Mouse (Mus musculus) forebrain, embryonic 11.5 days (tissue): ENCODE results near the gene Cd63. TPM values are rescaled to one million over a fixed set of nuclear protein-coding genes. Genes with fewer than 3 reads are reported as not detected.

Experiments used
- ATAC-seq: fragments of 200-750 bp; cut with Nextera tagmentation; replicated peaks from 2 replicates; pipeline ENCODE4 v1.8.0; 2017; ENCODE audit warnings: moderate TSS enrichment; ENCODE audit not compliant: low FRiP score
- DNase-seq: peaks from one replicate; pipeline ENCODE4 v3.0.0-alpha.2; 2017; ENCODE audit warnings: low spot score
- H3K27ac ChIP-seq: fragments of 300-500 bp; sonication (generic); 2 replicates; pipeline ENCODE4 v1.5.1; 2014; ENCODE audit warnings: low read depth, low read length
- H3K27me3 ChIP-seq: fragments of 300-500 bp; sonication (generic); 2 replicates; pipeline ENCODE4 v1.6.1; 2014; ENCODE audit warnings: mild to moderate bottlenecking, low read length, mixed read lengths; ENCODE audit not compliant: control insufficient read depth, insufficient read depth
- H3K36me3 ChIP-seq: fragments of 300-500 bp; sonication (generic); 2 replicates; pipeline ENCODE4 v1.6.1; 2014; ENCODE audit warnings: mild to moderate bottlenecking, low read length, moderate library complexity, mixed read lengths; ENCODE audit not compliant: control insufficient read depth, insufficient read depth
- H3K4me1 ChIP-seq: fragments of 300-500 bp; sonication (generic); replicated peaks from 2 replicates; pipeline ENCODE4 v1.6.1; 2014; ENCODE audit warnings: low read length, mixed read lengths; ENCODE audit not compliant: control insufficient read depth, insufficient read depth
- H3K4me2 ChIP-seq: fragments of 300-500 bp; sonication (generic); 2 replicates; pipeline ENCODE4 v1.6.1; 2014; ENCODE audit warnings: low read depth, mild to moderate bottlenecking, low read length, moderate library complexity, mixed read lengths; ENCODE audit not compliant: severe bottlenecking
- H3K4me3 ChIP-seq: fragments of 300-500 bp; sonication (generic); 2 replicates; pipeline ENCODE4 v1.5.1; 2014; ENCODE audit warnings: low read depth, low read length
- H3K9ac ChIP-seq: fragments of 300-500 bp; sonication (generic); 2 replicates; pipeline ENCODE4 v1.6.1; 2014; ENCODE audit warnings: low read length
- H3K9me3 ChIP-seq: fragments of 300-500 bp; sonication (generic); 2 replicates; pipeline ENCODE4 v1.6.1; 2016; ENCODE audit warnings: low read length, mixed read lengths; ENCODE audit not compliant: control insufficient read depth
- WGBS: fragments of 180-500 bp; shearing (Covaris S2); extraction: QIAGEN DNeasy Blood & Tissue Kit; methylation state at CpG from one replicate; pipeline ENCODE4 v1.1.7; 2014; 5-methylcytosine and 5-hydroxymethylcytosine counted together
- polyA plus RNA-seq: library from polyadenylated mRNA; unstranded; fragments of >200 nt; fragmentation: Nextera tagmentation; extraction: Ambion mirVana; gene quantifications from 2 replicates; pipeline ENCODE4 v1.2.1, GENCODE M21; 2014

Gene Cd63
- polyA plus RNA-seq, 1 experiment from 2014 or later, result 144 TPM

DNA sequence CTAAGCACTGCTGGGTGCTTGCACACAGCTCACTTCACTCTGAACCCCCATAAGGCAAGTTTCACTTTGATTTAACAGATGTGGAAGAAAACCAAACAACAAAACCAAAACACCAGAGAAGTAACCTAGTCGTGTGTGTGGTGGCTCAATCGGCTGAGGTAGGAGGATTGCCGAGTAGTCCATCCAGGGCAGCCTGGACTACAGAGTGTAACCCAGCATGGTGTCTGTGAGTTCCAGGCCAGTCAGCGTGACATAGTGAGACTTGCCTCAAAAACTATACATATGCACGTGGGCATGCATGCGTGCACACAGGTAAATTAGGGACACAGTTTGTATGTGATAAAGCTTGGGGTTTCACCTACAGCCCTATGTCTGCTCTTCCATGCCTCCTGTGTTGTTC lies 16.6 kb downstream of the Cd63 start:
- H3K4me1 ChIP-seq, result no peaks in the 10 kb centered on the region; the same call in 1 of the 2 replicates
- no peaks in the 10 kb centered on the region for H3K9me3 ChIP-seq
- no peak overlapping the region for H3K4me3 ChIP-seq
- H3K36me3 ChIP-seq, result no peaks in the 10 kb centered on the region
- no peak for ATAC-seq
- H3K27ac ChIP-seq, result no peak overlapping the region
- DNase-seq, result no peak
- WGBS, result 87% methylated on average over 6 of the region's 6 CpGs
- H3K4me2 ChIP-seq, result no peak overlapping the region
- no peak overlapping the region for H3K9ac ChIP-seq
- H3K27me3 ChIP-seq, result no peaks in the 10 kb centered on the region

DNA sequence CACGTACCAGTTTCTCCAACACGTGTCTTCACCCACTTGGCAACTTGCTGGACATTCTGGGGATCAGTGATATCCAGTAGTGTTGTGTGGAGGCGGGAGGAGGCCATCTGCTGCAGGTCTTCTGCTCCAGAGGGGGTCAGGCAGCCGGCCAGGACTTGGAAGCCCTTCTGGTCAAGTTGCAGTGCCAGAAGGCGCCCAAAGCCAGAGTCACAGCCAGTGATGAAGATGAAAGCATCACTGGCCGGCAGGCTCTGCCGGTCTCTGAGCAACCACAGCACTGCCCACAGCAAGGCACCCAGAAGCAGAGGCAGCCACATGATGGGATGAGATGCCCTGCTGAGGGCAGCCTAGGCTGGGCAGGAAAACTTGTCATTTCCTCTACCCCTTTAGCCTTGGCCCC lies 17.5 kb downstream of the Cd63 start:
- Histone ChIP-seq H3K4me1 (no peaks in the 10 kb centered on the region; the same call in 1 of the 2 replicates), H3K27me3 (no peaks in the 10 kb centered on the region), H3K4me3 (no peak overlapping the region), H3K4me2 (no peak overlapping the region), H3K27ac (no peak overlapping the region), H3K9me3 (no peaks in the 10 kb centered on the region), H3K9ac (no peak overlapping the region), H3K36me3 (no peaks in the 10 kb centered on the region)
- ATAC-seq (no peak), DNase-seq (no peak)
- WGBS, result 82% methylated on average over 7 of the region's 7 CpGs

DNA sequence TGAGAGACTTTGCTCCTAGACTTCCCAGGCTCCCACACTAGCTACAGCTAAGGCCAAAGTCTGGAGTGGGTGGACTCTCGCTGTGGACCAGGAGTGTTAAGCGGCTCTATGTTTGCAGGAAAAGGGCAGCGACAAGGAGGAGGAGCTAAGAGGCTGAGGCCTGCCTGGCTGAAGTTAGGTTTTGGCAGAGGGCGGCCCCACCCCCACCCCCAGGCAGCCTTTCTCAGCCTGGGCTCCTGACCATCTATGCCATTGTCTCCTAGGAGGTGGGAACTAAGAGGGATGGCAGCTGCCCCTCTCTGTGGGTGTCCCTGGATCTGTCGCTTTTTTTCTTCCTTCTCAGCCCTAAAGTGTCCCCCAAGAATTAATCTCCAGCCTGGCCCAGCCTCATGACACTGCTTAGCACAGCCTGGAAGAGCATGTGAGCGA lies 18.4 kb downstream of the Cd63 start:
- 9% methylated on average over 6 of the region's 6 CpGs for WGBS
- DNase-seq, result no peak
- Histone ChIP-seq H3K9ac (no peak overlapping the region), H3K9me3 (no peaks in the 10 kb centered on the region), H3K4me2 (no peak overlapping the region), H3K4me3 (no peak overlapping the region), H3K27me3 (0 out of 2 replicates have a peak, but pooled peaks cover 2% of the 10 kb centered on the region), H3K27ac (no peak overlapping the region), H3K36me3 (no peaks in the 10 kb centered on the region), H3K4me1 (peaks cover 2% of the 10 kb centered on the region; the same call in 1 of the 2 replicates)
- no peak for ATAC-seq

- DNase-seq, result no peak
- H3K36me3 ChIP-seq, result no peaks in the 10 kb centered on the region
These were observed 19.2 kb downstream of the Cd63 start for GRCm38 (mm10) chr10:128919966-128920365.

GRCm38 (mm10) chr10:128920736-128921161 lies 20.0 kb downstream of the Cd63 start:
- Histone ChIP-seq H3K36me3 (no peaks in the 10 kb centered on the region), H3K9ac (no peak overlapping the region), H3K9me3 (no peaks in the 10 kb centered on the region), H3K4me1 (peaks cover 2% of the 10 kb centered on the region; the same call in 1 of the 2 replicates), H3K4me2 (no peak overlapping the region), H3K27ac (no peak overlapping the region), H3K4me3 (no peak overlapping the region), H3K27me3 (0 out of 2 replicates have a peak, but pooled peaks cover 2% of the 10 kb centered on the region)
- DNase-seq, result no peak
- no peak for ATAC-seq
- 73% methylated on average over 3 of the region's 3 CpGs for WGBS

More at GRCm38 (mm10) chr10:128919966-128920365, 19.2 kb downstream of the Cd63 start:
- 0 out of 2 replicates have a peak, but pooled peaks cover 2% of the 10 kb centered on the region for H3K27me3 ChIP-seq
- no peak overlapping the region for H3K4me2 ChIP-seq
- WGBS, result 79% methylated on average over 7 of the region's 7 CpGs
- no peak overlapping the region for H3K4me3 ChIP-seq
- ATAC-seq, result no peak
- peaks cover 2% of the 10 kb centered on the region; the same call in 1 of the 2 replicates for H3K4me1 ChIP-seq
- H3K9me3 ChIP-seq, result no peaks in the 10 kb centered on the region
- no peak overlapping the region for H3K9ac ChIP-seq
- H3K27ac ChIP-seq, result no peak overlapping the region

DNA sequence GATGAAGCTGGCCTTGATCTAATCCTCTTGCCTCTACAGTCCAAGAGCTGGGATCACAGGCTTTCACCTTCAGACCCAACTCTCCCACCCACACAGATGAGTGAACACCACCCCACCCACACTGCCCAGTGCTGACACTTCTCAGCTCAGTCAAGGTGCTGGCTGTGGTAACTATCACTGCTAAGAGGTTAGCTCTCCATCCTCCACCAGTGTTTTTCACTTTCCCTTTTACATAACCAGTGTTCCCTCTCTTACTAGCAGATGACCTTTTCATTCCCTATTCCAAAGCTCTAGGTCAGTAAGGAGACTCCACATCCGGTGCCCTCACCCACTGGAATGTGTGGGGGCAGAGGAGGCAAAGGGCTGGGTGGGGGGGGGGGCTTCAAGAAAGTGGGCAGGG lies 20.5 kb downstream of the Cd63 start:
- no peaks in the 10 kb centered on the region for H3K36me3 ChIP-seq
- DNase-seq (no peak), ATAC-seq (no peak)
- H3K27me3 ChIP-seq, result 0 out of 2 replicates have a peak, but pooled peaks cover 2% of the 10 kb centered on the region
- WGBS, result 57% methylated on average over 1 of the region's 1 CpGs
- no peak overlapping the region for H3K4me3 ChIP-seq
- H3K4me2 ChIP-seq, result no peak overlapping the region
- H3K9me3 ChIP-seq, result no peaks in the 10 kb centered on the region
- H3K4me1 ChIP-seq, result peaks cover 2% of the 10 kb centered on the region; the same call in 1 of the 2 replicates
- no peak overlapping the region for H3K27ac ChIP-seq
- H3K9ac ChIP-seq, result no peak overlapping the region

DNA sequence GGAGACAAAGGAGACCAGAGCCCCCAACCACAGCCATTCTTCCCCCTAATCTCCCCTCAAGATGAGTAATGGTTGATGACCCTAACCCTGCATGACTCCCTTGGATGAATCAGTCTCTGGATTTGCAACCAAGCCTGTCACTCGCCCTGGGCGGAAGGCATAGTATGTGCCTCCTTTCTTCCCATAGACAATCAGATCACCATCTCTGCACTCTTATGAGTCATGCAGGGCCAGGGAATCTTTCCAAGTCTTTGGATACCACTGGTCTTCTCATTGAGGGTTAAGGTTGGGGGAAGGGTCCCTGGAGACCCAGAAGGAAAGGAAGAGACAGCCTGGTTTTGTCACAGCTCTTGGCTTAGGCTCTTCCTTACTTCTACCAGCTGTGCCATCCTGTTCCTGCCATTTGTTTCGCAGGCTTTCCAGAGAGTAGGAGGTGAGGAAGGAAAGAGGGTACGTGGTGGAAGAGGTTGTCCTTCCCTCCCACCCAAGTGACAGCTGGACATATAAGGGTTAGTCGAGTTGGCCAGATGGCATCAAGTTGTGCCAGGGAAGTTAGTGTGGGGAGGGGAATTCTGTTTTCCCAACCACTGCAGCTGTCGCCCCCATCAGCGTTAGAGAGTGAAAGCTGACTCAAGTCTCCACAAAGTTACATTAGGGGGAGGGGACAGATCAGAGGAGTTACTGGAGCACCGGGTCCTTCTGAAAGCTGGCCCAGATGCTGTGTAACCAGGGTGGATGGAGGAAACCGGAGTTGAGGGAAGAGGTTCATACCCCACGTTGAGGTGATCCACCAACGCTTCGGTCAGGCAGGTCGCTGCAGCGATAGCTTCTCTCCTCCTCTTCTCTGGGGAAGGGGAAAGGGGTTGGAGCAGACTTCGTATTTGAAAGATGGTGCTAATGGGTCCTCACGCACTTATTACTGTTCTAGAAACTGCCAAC lies 21.4 kb downstream of the Cd63 start:
- no peaks in the 10 kb centered on the region for H3K36me3 ChIP-seq
- peak; percentile 48 for DNase-seq
- H3K4me1 ChIP-seq, result peaks cover 2% of the 10 kb centered on the region; the same call in 1 of the 2 replicates
- no peak overlapping the region for H3K27ac ChIP-seq
- H3K27me3 ChIP-seq, result 0 out of 2 replicates have a peak, but pooled peaks cover 2% of the 10 kb centered on the region
- H3K9me3 ChIP-seq, result no peaks in the 10 kb centered on the region
- ATAC-seq, result no peak
- peak overlapping the region; percentile 81 for H3K9ac ChIP-seq
- WGBS, result 73% methylated on average over 16 of the region's 16 CpGs
- H3K4me2 ChIP-seq, result peak overlapping the region; percentile 57; the same call in 1 of the 2 replicates
- peak overlapping the region; percentile 86 for H3K4me3 ChIP-seq

DNA sequence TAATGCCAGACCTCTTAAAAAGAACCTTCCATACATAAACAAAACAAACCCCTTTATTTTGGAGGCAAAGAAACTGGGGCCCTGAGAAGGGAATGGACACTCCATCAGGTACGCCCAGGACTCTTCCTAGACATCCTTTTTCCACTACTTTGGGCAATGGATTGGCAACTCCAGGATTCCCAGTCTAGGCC lies 21.9 kb downstream of the Cd63 start, which contains the start of gene Rdh5:
TSS of gene Rdh5 (minus strand) at position 67 of the 191 bp plus-strand sequence.
- Histone ChIP-seq H3K4me3 (peak within 1 kb of the TSS; percentile 86), H3K9me3 (no peaks in the 10 kb centered on the region), H3K36me3 (no peaks in the 10 kb centered on the region), H3K27ac (peak within 1 kb of the TSS; percentile 78), H3K9ac (peak within 1 kb of the TSS; percentile 81), H3K27me3 (peaks cover 2% of the 10 kb centered on the region; the same call in 1 of the 2 replicates), H3K4me1 (peaks cover 2% of the 10 kb centered on the region; the same call in 1 of the 2 replicates), H3K4me2 (peak within 1 kb of the TSS; percentile 57)
- no peak for ATAC-seq
- WGBS, result 10% methylated on average over 1 of the region's 1 CpGs
- DNase-seq, result no peak
